Mouse (Mus musculus) adrenal gland, postnatal 25 days (tissue): ENCODE results near the gene Tubgcp2. TPM values are rescaled to one million over a fixed set of nuclear protein-coding genes. Genes with fewer than 3 reads are reported as not detected.

Experiments used
- DNase-seq: peaks from one replicate; pipeline ENCODE4 v3.0.0; 2021; ENCODE audit warnings: mixed read lengths
- total RNA-seq: library from RNA; stranded (reverse); gene quantifications from 2 replicates; pipeline ENCODE4 v1.2.3, GENCODE M21; 2021

Gene Tubgcp2
- total RNA-seq, 1 experiment from 2014 or later, result 31.8 TPM

GRCm38 (mm10) chr7:139979011-139979719 is 57.3 kb downstream of the Tubgcp2 start:
- no peak for DNase-seq

- peak; percentile 88 for DNase-seq
These were observed 58.1 kb downstream of the Tubgcp2 start, which contains the start of gene 6430531B16Rik for GRCm38 (mm10) chr7:139978278-139978892. 6430531B16Rik (minus strand) TSS chr7:139978755.

DNA sequence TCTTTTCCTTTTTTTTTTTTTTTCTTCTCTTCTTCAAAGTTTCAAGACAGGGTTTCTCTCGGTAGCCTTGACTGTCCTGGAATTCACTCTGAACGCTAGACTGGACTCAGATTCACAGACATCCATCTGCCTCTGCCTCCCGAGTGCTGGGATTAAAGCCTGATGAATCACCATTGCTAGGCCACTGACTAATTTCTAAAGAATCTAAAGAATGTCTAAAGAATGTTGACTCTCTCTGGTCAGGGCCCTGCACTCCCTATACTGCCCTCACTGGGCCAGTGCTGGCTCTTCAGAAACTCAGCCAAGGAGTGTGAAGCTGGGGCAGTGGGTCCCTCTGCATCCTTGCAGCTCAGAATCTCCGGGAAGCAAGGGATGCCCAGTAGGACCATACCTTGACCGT is 61.0 kb downstream of the Tubgcp2 start:
- no peak for DNase-seq

DNA sequence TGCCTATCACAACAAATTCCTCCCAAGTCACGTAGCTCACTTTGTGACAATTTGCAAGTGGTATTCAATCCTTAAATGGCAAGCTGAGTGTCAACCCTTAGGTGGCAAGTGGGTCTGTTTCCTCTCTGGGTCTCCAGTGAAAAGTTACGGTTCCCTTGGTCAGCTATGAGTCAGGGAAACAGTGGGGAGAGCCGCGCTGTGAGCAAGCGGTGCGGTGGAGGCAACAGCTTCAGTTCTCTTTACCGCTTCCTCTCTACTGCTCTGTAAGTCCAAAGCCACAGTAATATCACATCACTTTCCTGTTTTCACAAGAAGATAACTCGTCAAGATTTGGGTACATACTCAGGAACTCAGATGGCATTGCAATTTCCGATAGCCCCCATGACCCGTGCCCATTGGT is 62.2 kb downstream of the Tubgcp2 start:
- DNase-seq, result no peak

- DNase-seq, result no peak
These were observed 63.5 kb downstream of the Tubgcp2 start for GRCm38 (mm10) chr7:139972923-139973331.

DNA sequence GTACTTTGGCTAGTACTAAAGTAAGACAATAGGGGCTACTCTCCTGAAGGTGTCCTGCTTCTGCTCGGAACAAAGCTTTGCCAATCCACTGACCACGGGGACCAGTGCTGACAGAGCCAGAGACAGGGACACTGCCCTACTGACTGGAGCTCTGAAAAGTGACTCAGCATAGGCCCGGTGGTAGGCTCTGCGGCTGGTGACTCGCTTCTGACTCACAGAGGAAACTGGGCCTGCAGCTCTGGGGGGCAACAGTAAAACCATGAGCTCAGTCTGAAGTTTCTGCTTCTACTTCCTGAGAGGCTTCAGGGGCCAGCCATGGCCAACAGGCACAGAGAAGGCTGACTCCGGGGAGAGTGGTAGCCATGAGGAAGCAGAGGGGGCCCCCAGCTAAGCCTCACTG is 65.0 kb downstream of the Tubgcp2 start:
- peak; percentile 49 for DNase-seq

- no peak for DNase-seq
These were observed 65.5 kb downstream of the Tubgcp2 start for GRCm38 (mm10) chr7:139970979-139971378.

DNA sequence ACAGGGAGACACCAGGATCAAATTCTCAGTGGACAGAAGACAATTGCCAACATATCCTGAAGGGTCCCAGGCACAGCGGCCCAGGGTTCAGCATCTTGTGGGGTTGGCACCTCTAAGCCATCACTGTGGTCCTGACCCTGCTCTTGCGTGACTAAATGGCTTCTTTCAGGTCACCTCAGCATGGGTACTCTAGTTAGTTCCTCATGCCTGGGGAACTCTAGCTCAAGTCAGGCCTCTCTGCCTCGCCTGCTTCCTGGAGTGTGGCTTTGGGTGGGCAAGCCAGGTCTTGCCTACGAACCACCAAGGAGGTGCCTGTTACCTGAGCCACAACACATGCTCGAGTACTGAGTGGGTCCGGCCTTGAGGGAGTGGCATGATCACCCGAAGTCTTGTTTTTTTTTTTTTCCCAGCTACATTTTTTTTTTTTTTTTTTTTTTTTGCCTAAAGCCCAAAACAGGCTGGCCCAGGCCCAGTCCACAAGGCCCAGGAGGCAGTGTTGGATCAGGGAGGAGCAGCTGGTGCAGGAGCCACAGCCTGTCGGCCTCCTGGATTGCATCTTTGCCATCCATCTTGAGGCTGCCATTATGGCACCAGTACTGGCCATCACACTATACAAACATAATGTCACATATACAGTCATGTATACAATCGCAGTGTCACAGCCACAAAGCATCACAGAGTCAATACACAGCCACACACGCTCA is 66.1 kb downstream of the Tubgcp2 start:
- no peak for DNase-seq

DNA sequence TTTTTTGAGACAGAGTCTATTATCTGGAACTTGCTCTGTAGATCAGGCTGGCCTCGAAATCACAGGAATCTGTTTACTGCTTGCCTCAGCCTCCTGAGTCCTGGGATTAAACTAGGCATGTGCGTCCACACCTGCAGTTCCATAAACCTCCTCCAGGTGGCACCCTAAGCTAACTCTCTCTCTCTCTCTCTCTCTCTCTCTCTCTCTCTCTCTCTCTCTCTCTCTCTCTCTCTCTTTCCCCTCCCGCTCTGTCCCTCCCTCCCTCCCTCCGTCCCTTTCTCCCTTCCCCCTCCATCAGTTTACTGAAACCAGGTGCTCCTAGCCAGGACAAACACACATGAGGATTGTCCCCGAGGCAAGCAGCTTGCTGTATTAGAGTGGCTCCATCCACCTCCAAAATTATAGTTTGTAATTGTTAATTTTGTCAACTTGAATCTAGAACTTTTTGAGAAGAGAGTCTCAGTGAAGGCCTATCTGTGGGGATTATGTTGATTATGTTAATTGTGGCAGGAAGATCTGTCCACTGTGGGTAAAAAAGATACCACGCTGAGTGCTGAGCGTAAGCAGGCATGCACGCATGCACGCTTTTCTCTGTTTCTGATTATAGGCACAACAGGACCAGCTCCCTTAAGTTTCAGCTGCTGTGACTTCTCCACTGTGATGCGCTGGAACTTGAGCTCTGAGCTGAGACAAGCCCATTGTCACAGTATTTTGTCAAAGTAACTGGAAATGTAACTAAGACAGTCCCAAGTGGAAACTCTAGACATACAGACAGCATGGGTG is 66.9 kb downstream of the Tubgcp2 start:
- DNase-seq, result peak; percentile 78

DNA sequence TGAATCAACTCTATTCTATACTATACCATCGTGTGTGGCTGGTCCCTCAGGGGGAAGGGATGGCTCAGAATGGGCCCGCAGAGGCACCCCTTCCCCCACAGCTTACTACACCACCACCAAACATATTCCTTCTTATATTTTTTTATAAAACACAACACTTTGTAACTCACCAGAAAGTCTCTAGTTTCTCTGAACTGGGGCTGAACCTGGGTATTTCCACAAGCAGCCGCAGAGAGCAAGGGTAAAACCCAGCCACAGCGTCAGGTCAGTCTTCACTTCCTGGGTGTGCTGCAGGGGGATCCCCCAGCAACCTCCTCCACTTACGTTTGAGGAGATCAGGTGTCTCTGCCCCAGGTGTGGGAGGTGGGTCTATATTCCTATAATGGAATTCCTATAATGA is 68.0 kb downstream of the Tubgcp2 start:
- no peak for DNase-seq

GRCm38 (mm10) chr7:139967175-139967574 is 69.3 kb downstream of the Tubgcp2 start:
- no peak for DNase-seq

DNA sequence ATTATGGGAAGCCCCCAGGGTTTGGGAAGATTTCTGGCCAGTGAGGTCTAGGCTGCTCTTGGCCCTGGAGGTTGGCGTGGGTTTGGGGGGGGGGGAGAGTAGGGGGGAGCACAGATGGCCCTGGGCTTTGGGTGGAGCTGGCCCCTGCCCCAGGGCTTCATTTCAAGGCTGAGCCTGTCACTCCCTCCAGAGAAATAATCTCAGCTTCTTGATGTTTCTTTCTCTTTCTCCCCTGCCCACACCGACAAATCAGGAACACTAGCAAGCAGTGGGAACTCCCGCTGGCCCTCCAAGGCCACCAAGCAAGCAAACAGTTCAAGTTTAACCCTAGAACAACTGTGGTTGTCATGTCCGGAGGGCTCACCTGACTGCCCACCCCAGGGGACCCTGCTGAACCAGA is 72.7 kb downstream of the Tubgcp2 start:
- DNase-seq, result no peak

DNA sequence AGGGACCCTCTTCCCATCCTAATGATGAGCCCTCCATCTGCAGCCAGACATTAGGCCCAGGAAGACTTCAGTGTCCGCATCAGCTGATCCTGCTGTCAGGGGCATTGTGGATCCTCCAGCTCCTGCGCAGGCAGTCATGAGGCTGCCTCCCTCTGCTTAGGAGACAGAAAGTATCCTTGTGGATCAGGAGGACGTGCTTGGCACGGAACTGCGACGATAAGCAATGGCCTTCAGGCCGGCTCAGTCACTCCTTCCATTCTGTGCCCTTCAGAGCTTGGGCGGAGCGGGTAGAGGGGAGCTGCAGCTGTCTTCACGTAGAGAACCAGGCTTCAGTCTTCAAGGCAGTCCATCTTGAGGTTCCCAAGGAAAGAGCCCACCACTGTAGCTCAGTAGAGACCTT is 75.3 kb downstream of the Tubgcp2 start:
- DNase-seq, result peak; percentile 68

DNA sequence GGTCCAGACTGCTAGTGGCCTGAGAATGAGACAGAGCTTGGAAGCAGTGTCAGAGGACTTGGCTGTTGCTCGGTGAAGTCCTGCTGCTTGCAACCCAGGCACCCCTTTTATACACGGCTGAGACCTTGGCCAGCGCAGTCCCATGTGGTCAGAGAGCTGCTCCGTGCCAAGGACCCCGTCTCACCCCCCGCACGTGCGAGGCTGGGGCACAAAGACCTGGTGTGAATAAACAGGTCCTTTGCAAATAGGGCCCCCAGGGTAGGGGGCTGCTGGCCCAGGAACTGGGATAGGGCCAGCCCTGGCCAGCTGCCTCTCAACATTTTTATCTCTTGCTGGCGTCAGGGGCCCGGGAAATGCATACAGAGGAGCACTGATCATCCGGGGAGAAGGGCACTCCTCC is 78.5 kb downstream of the Tubgcp2 start:
- DNase-seq, result peak; percentile 49

DNA sequence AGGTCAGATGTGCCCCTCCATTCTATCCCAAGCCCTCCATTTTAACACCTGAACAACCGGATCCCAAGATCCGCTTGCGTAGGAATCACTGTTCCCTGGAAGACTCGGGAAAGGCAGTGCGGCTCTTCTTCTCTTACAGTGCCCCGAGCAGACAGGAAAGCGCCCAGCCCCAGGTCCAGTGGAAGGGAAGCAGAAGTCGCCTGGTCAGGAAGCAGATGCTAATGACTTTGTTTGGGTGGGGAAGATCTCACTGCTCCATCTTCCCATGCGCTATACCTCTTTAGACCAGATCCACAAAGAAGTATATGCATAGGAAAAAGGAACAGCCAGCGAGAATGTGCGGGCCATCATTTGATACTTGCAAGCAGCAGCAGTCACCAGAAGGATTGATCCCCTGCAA is 79.0 kb downstream of the Tubgcp2 start:
- no peak for DNase-seq

- DNase-seq, result no peak
These were observed 79.8 kb downstream of the Tubgcp2 start for GRCm38 (mm10) chr7:139956658-139957057.

- DNase-seq, result no peak
These were observed 81.0 kb downstream of the Tubgcp2 start for GRCm38 (mm10) chr7:139955505-139955904.

DNA sequence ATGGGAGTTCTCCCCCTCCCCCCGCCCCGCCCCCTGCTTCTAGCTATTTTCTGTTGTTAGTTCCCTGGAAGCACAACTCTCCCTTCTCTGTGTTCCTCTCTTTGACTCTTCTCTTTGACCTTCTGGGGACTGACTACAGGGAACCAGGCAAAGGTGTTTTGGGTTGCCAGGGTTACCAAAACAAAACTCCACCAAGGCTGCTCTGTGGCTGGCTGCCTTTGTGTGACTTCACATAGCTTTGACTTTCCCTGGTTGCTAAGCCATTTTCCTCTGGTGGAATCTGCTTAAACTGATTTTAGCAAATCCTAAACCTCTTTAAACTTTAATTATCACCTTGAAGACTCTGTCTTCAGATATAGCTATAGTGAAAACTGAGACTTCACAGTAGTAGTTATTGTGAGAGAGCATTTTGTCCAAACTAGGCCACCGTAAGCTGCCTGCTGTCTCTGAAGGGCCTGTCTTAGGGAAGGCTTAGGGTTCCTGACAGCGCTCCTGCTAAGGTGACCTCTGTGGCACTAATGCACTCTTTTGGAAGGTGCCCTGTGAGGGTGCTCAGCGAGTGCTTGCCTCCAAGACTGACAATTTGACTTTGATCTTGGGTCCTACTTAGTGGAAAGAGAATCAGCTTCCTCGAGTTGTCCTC is 84.4 kb downstream of the Tubgcp2 start:
- no peak for DNase-seq

GRCm38 (mm10) chr7:139951079-139951478 is 85.4 kb downstream of the Tubgcp2 start:
- no peak for DNase-seq

- DNase-seq, result peak; percentile 66
These were observed 86.0 kb downstream of the Tubgcp2 start for GRCm38 (mm10) chr7:139950283-139950971.

DNA sequence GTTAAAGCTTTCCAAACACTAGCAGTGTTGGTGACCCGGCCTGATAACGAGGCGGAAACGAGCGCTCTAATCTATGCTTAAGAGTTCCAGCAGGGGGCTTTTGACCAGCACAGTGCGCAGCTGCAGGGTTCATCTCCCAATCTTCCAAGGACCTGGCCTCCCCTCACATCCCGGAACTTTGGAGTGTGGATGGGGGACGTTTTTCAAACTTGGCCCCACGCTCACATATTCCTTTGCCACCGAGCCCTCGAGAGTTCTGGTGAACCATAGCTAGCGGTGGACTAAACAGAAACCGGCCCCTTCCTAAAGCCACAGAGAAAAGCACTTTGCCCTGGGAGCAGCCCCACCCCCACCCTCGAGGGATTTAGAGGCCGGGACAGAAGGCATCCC is 86.6 kb downstream of the Tubgcp2 start:
- DNase-seq, result peak; percentile 53
